Comparison of ENCODE assay signal across 31 mouse cellular contexts in the genomic region with DNA sequence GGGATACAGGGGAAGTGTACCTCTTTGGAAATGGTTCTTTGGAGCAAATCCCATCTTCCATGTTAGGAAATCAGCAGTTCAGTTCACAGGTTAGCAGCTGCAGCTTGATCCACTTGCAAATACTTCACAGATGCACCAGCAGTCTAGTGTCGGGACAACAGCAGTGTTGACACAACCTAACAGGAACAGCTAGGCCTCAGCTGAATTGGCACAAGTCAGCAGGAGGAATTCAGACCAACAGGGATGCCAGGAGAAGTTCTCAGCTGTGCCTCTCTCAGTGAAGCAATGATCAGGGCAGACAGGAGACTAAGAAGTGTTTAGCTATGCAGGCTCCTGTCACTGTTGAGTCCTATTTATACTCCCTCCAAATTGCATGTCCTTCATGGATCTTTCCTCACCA. TPM values are rescaled to one million over a fixed set of nuclear protein-coding genes. Genes with fewer than 3 reads are reported as not detected.
A peak's percentile ranks its signal among the peaks of the same experiment; 100 is the strongest.
DNase-seq lines count a peak whose midpoint lies in the region; ATAC-seq and TF ChIP-seq lines count a peak whose summit lies in the region.
"Had no signal": no experiment of that assay in that cellular context is flagged by ENCODE, and none has a peak within 500 bp of the region (broad histone marks: within the 10 kb centered on the region; RNA-seq: fewer than 3 reads in every experiment).

No protein-coding gene starts in this region.

- peak; percentile 15 for DNase-seq in gastrocnemius, adult 2 months
- no peak for DNase-seq in gastrocnemius, postnatal 25 days
- peak; percentile 18 to 33 for DNase-seq in heart, postnatal 10 days
- DNase-seq in NIH3T3 (ENCODE audit: low read depth) = peak; percentile 11
- DNase-seq in heart, postnatal 4 days = peak; percentile 17
- DNase-seq: cerebellum, adult 9-10 months; kidney, postnatal 36 days; lung, embryonic 14.5 days; midbrain, embryonic 14.5 days; thymus, adult 18-20 months had no signal

- 58% methylated on average over 1 of the region's 1 CpGs for WGBS in heart, embryonic 12.5 days
- whole genome bisulfite sequencing in intestine, embryonic 16.5 days = 69% methylated on average over 1 of the region's 1 CpGs

- no peak overlapping the region for H3K4me2 ChIP-seq in heart, embryonic 12.5 days
- no peak overlapping the region for H3K4me2 ChIP-seq in intestine, embryonic 16.5 days (ENCODE audit: low read depth, low read length)
- H3K4me2 ChIP-seq: embryonic facial prominence, embryonic 13.5 days; hindbrain, embryonic 15.5 days; intestine, embryonic 15.5 days; liver, embryonic 12.5 days; lung, embryonic 14.5 days; neural tube, embryonic 13.5 days; stomach, embryonic 15.5 days had no signal

- H3K27ac ChIP-seq in gastrocnemius, adult 2 months = no peak overlapping the region
- H3K27ac ChIP-seq in heart, embryonic 12.5 days (ENCODE audit: poor library complexity, severe bottlenecking) = no peak overlapping the region
- H3K27ac ChIP-seq in intestine, embryonic 16.5 days (ENCODE audit: low read length) = no peak overlapping the region
- H3K27ac ChIP-seq: embryonic facial prominence, embryonic 13.5 days; hindbrain, embryonic 15.5 days; intestine, embryonic 15.5 days; limb, embryonic 10.5 days; liver, embryonic 12.5 days; neural tube, embryonic 13.5 days; stomach, embryonic 15.5 days had no signal

- intact Hi-C loops in gastrocnemius, adult 2 months (cut with DNase I) = no loop called here
- intact Hi-C loops in heart, postnatal 10 days (cut with DNase I) = no loop called here

- H3K4me3 ChIP-seq in gastrocnemius, adult 2 months = no peak overlapping the region
- no peak overlapping the region for H3K4me3 ChIP-seq in heart, embryonic 12.5 days
- H3K4me3 ChIP-seq in intestine, embryonic 16.5 days (ENCODE audit: low read length) = no peak overlapping the region
- H3K4me3 ChIP-seq: embryonic facial prominence, embryonic 13.5 days; hindbrain, embryonic 15.5 days; intestine, embryonic 15.5 days; limb, embryonic 10.5 days; liver, embryonic 12.5 days; megakaryocyte, embryonic 14.5 days; neural tube, embryonic 13.5 days; stomach, embryonic 15.5 days had no signal

- no peak for ATAC-seq in heart, embryonic 12.5 days (ENCODE audit: insufficient number of reproducible peaks, low FRiP score)
- no peak for ATAC-seq in intestine, embryonic 16.5 days
- ATAC-seq: intestine, embryonic 15.5 days; liver, embryonic 12.5 days had no signal

- 0 out of 2 replicates have a peak, but pooled peaks cover 3% of the 10 kb centered on the region for H3K36me3 ChIP-seq in heart, embryonic 12.5 days
- H3K36me3 ChIP-seq in intestine, embryonic 16.5 days (ENCODE audit: control insufficient read depth, insufficient read depth, low read length) = no peaks in the 10 kb centered on the region
- H3K36me3 ChIP-seq: embryonic facial prominence, embryonic 13.5 days; hindbrain, embryonic 15.5 days; intestine, embryonic 15.5 days; limb, embryonic 10.5 days; liver, embryonic 12.5 days; neural tube, embryonic 13.5 days; stomach, embryonic 15.5 days had no signal

- H3K9me3 ChIP-seq in heart, embryonic 12.5 days (replicated peaks) = no peaks in the 10 kb centered on the region
- H3K9me3 ChIP-seq in intestine, embryonic 16.5 days (ENCODE audit: control insufficient read depth, low read length) = no peaks in the 10 kb centered on the region
- H3K9me3 ChIP-seq: embryonic facial prominence, embryonic 13.5 days; hindbrain, embryonic 15.5 days; intestine, embryonic 15.5 days; limb, embryonic 10.5 days; liver, embryonic 12.5 days; neural tube, embryonic 13.5 days; stomach, embryonic 15.5 days had no signal

- no peak overlapping the region for H3K9ac ChIP-seq in heart, embryonic 12.5 days
- H3K9ac ChIP-seq in intestine, embryonic 16.5 days (ENCODE audit: low read depth, low read length) = no peak overlapping the region
- H3K9ac ChIP-seq: embryonic facial prominence, embryonic 13.5 days; hindbrain, embryonic 15.5 days; intestine, embryonic 15.5 days; liver, embryonic 12.5 days; lung, embryonic 14.5 days; neural tube, embryonic 13.5 days; stomach, embryonic 15.5 days had no signal

- TF ChIP-seq CTCF in gastrocnemius, adult 2 months (IDR thresholded peaks at IDR 0.05) = no peak

- no peaks in the 10 kb centered on the region for H3K4me1 ChIP-seq in heart, embryonic 12.5 days (replicated peaks)
- no peaks in the 10 kb centered on the region for H3K4me1 ChIP-seq in intestine, embryonic 16.5 days (ENCODE audit: control insufficient read depth, insufficient read depth, low read length)
- H3K4me1 ChIP-seq: embryonic facial prominence, embryonic 13.5 days; hindbrain, embryonic 15.5 days; intestine, embryonic 15.5 days; limb, embryonic 10.5 days; liver, embryonic 12.5 days; megakaryocyte, embryonic 14.5 days; neural tube, embryonic 13.5 days; stomach, embryonic 15.5 days had no signal

- H3K27me3 ChIP-seq in heart, embryonic 12.5 days (replicated peaks) = no peaks in the 10 kb centered on the region
- H3K27me3 ChIP-seq in intestine, embryonic 16.5 days (replicated peaks; ENCODE audit: control insufficient read depth, insufficient read depth, low read length) = no peaks in the 10 kb centered on the region
- H3K27me3 ChIP-seq: CH12.LX; intestine, embryonic 15.5 days; stomach, embryonic 15.5 days had no signal

RNA-seq across cellular contexts. Expression of gene Tex13b, which starts 43.4 kb away (rescaled TPM):
- total RNA-seq in gastrocnemius, adult 2 months (2021) = not detected
- not detected for total RNA-seq in gastrocnemius, postnatal 25 days (2021)
- not detected for total RNA-seq in heart, postnatal 10 days (2021)
- not detected in 2 replicates for polyA plus RNA-seq in heart, embryonic 12.5 days (2016; fragmentation: Nextera tagmentation; extraction: Ambion mirVana)
- total RNA-seq in heart, postnatal 4 days (2021) = not detected
- polyA plus RNA-seq in intestine, embryonic 16.5 days (2015; fragmentation: Nextera tagmentation; extraction: Ambion mirVana) = not detected in 2 replicates
- total RNA-seq: adrenal gland, adult 18-20 months; adrenal gland, postnatal 4 days; gastrocnemius, adult 8-10 months; heart, postnatal 14 days; layer of hippocampus, postnatal 10 days; left cerebral cortex, adult 8-10 months; MEL had no signal
- polyA plus RNA-seq: hindbrain, embryonic 15.5 days; intestine, embryonic 15.5 days; kidney, embryonic 14.5 days; limb, embryonic 10.5 days; liver, embryonic 12.5 days; lung, embryonic 14.5 days; midbrain, embryonic 14.5 days; neural tube, embryonic 13.5 days; spleen, adult 2 months; stomach, embryonic 15.5 days; urinary bladder, adult 2 months had no signal
